In genomic region chr7:145047771-145048480, GRCm38 (mm10) we compare ENCODE assay signal across 9 mouse cellular contexts.
A peak's percentile ranks its signal among the peaks of the same experiment; 100 is the strongest.
DNase-seq lines count a peak whose midpoint lies in the region; ATAC-seq and TF ChIP-seq lines count a peak whose summit lies in the region.
"Had no signal": no experiment of that assay in that cellular context is flagged by ENCODE, and none has a peak within 500 bp of the region (broad histone marks: within the 10 kb centered on the region; RNA-seq: fewer than 3 reads in every experiment).

No protein-coding gene starts in this region.

- TF ChIP-seq POLR2A in kidney, adult 2 months (IDR thresholded peaks at IDR 0.05; ENCODE audit: low read depth, low read length): no peak

- peak; percentile 47 for DNase-seq in kidney, adult 2 months
- DNase-seq in kidney, adult 18-20 months: no peak
- DNase-seq in embryonic facial prominence, embryonic 11.5 days (ENCODE audit: low spot score): peak; percentile 11
- DNase-seq in embryo, embryonic 9.5 days (ENCODE audit: extremely low spot score): no peak
- no peak for DNase-seq in testis, postnatal 14 days (ENCODE audit: low spot score)
- no peak for DNase-seq in urinary bladder, postnatal 25 days (ENCODE audit: low spot score)
- DNase-seq: adrenal gland, adult 8-10 months had no signal

- H3K27ac ChIP-seq in kidney, adult 2 months (ENCODE audit: insufficient read depth, low read depth, low read length): no peak overlapping the region
- H3K27ac ChIP-seq in embryonic facial prominence, embryonic 11.5 days (replicated peaks; ENCODE audit: low read depth, low read length): no peak overlapping the region
- H3K27ac ChIP-seq in intestine, embryonic 15.5 days: no peak overlapping the region

- TF ChIP-seq CTCF in kidney, adult 2 months (conservative IDR thresholded peaks at IDR 0.05; ENCODE audit: insufficient read depth, insufficient read length, low read depth, low read length): no peak

- H3K4me2 ChIP-seq in embryonic facial prominence, embryonic 11.5 days (ENCODE audit: low read depth, low read length): no peak overlapping the region
- no peak overlapping the region; the same call in 1 of the 2 replicates for H3K4me2 ChIP-seq in intestine, embryonic 15.5 days (replicated peaks)

- no peaks in the 10 kb centered on the region for H3K36me3 ChIP-seq in kidney, adult 2 months (ENCODE audit: control insufficient read depth, insufficient read depth, low read length)
- no peaks in the 10 kb centered on the region for H3K36me3 ChIP-seq in embryonic facial prominence, embryonic 11.5 days (replicated peaks; ENCODE audit: control insufficient read depth, insufficient read depth, low read depth, low read length)
- H3K36me3 ChIP-seq in intestine, embryonic 15.5 days: no peaks in the 10 kb centered on the region
- H3K36me3 ChIP-seq in megakaryocyte, embryonic 14.5 days (replicated peaks; ENCODE audit: low read length): no peaks in the 10 kb centered on the region

- no peak for ATAC-seq in embryonic facial prominence, embryonic 11.5 days (replicated peaks; ENCODE audit: insufficient number of reproducible peaks, low FRiP score, low TSS enrichment, low read depth)
- peak; percentile 17; the same call in 1 of the 2 replicates for ATAC-seq in intestine, embryonic 15.5 days

- 69% methylated on average over 7 of the region's 7 CpGs for WGBS in kidney, adult 2 months
- 54% methylated on average over 7 of the region's 7 CpGs for WGBS in embryonic facial prominence, embryonic 11.5 days
- WGBS in intestine, embryonic 15.5 days: 55% methylated on average over 7 of the region's 7 CpGs

- 0 out of 2 replicates have a peak overlapping the region, but pooled peaks have one; percentile 9 for H3K9ac ChIP-seq in embryonic facial prominence, embryonic 11.5 days (replicated peaks; ENCODE audit: low read length)
- no peak overlapping the region for H3K9ac ChIP-seq in intestine, embryonic 15.5 days

- H3K27me3 ChIP-seq in kidney, adult 2 months (replicated peaks; ENCODE audit: control insufficient read depth, insufficient read depth, low read length): no peaks in the 10 kb centered on the region
- H3K27me3 ChIP-seq in embryonic facial prominence, embryonic 11.5 days (ENCODE audit: control insufficient read depth, insufficient read depth, low read length): no peaks in the 10 kb centered on the region
- no peaks in the 10 kb centered on the region for H3K27me3 ChIP-seq in intestine, embryonic 15.5 days (replicated peaks)
- peaks cover 48% of the 10 kb centered on the region for H3K27me3 ChIP-seq in megakaryocyte, embryonic 14.5 days (replicated peaks)

- H3K4me1 ChIP-seq in kidney, adult 2 months (ENCODE audit: control insufficient read depth, insufficient read depth, low read length): 0 out of 2 replicates have a peak, but pooled peaks cover 3% of the 10 kb centered on the region
- no peaks in the 10 kb centered on the region for H3K4me1 ChIP-seq in embryonic facial prominence, embryonic 11.5 days (ENCODE audit: control insufficient read depth, insufficient read depth, low read length)
- H3K4me1 ChIP-seq in intestine, embryonic 15.5 days (replicated peaks): peaks cover 11% of the 10 kb centered on the region; the same call in 1 of the 2 replicates
- peaks cover 79% of the 10 kb centered on the region for H3K4me1 ChIP-seq in megakaryocyte, embryonic 14.5 days

- no peaks in the 10 kb centered on the region for H3K9me3 ChIP-seq in embryonic facial prominence, embryonic 11.5 days (replicated peaks; ENCODE audit: control insufficient read depth, low read length)
- H3K9me3 ChIP-seq in intestine, embryonic 15.5 days: no peaks in the 10 kb centered on the region
- peaks cover 7% of the 10 kb centered on the region for H3K9me3 ChIP-seq in megakaryocyte, embryonic 14.5 days

- no peak overlapping the region for H3K4me3 ChIP-seq in kidney, adult 2 months (ENCODE audit: insufficient read depth, low read depth, low read length)
- H3K4me3 ChIP-seq in embryonic facial prominence, embryonic 11.5 days (ENCODE audit: low read depth, low read length): no peak overlapping the region
- H3K4me3 ChIP-seq in intestine, embryonic 15.5 days (replicated peaks): no peak overlapping the region
- H3K4me3 ChIP-seq in megakaryocyte, embryonic 14.5 days (replicated peaks): peak overlapping the region; percentile 86

Comparison
In these comparisons a context has a peak if more than half of its experiments do, and no peak if none do; other contexts are left out.
1. DNase-seq: peak in kidney, adult 2 months (single experiment) and embryonic facial prominence, embryonic 11.5 days (single experiment); none in kidney, adult 18-20 months (single experiment), embryo, embryonic 9.5 days (single experiment), testis, postnatal 14 days (single experiment) and urinary bladder, postnatal 25 days (single experiment).